ENCODE assay signal across 8 mouse cellular contexts in genomic region chr12:80060809-80061208, GRCm38 (mm10). TPM values are rescaled to one million over a fixed set of nuclear protein-coding genes. Genes with fewer than 3 reads are reported as not detected.
DNase-seq lines count a peak whose midpoint lies in the region; ATAC-seq and TF ChIP-seq lines count a peak whose summit lies in the region.

No protein-coding gene starts in this region.

- TF ChIP-seq CTCF in cerebellum, adult 2 months (IDR thresholded peaks at IDR 0.05; ENCODE audit: borderline replicate concordance, insufficient read depth, low read depth, low read length) = no peak

- H3K4me1 ChIP-seq in embryonic facial prominence, embryonic 15.5 days = peaks cover 38% of the 10 kb centered on the region
- H3K4me1 ChIP-seq in intestine, embryonic 16.5 days (ENCODE audit: control insufficient read depth, insufficient read depth, low read length) = peaks cover 42% of the 10 kb centered on the region
- H3K4me1 ChIP-seq in cerebellum, adult 2 months (ENCODE audit: control insufficient read depth, insufficient read depth, low read length) = no peaks in the 10 kb centered on the region

- H3K27ac ChIP-seq in embryonic facial prominence, embryonic 15.5 days (replicated peaks) = 0 out of 2 replicates have a peak overlapping the region, but pooled peaks have one; percentile 92
- peak overlapping the region; percentile 78; the same call in 1 of the 2 replicates for H3K27ac ChIP-seq in intestine, embryonic 16.5 days (ENCODE audit: low read length)
- no peak overlapping the region for H3K27ac ChIP-seq in cerebellum, adult 2 months (ENCODE audit: insufficient read depth, low read length)

- peak; percentile 15 for DNase-seq in embryo, embryonic 10.5 days (ENCODE audit: low spot score)
- no peak for DNase-seq in embryo, embryonic 9.5 days (ENCODE audit: extremely low spot score)
- no peak for DNase-seq in cerebellum, adult 11-12 months
- no peak for DNase-seq in cerebellum, adult 2 months
- DNase-seq in testis, postnatal 14 days (ENCODE audit: low spot score) = no peak

- no peak overlapping the region for H3K9ac ChIP-seq in embryonic facial prominence, embryonic 15.5 days
- peak overlapping the region; percentile 39; the same call in 1 of the 2 replicates for H3K9ac ChIP-seq in intestine, embryonic 16.5 days (ENCODE audit: low read depth, low read length)

- 68% methylated on average over 1 of the region's 1 CpGs for WGBS in embryonic facial prominence, embryonic 15.5 days
- 47% methylated on average over 1 of the region's 1 CpGs for WGBS in intestine, embryonic 16.5 days
- WGBS in cerebellum, adult 2 months = 90% methylated on average over 1 of the region's 1 CpGs

- ATAC-seq in embryonic facial prominence, embryonic 15.5 days (ENCODE audit: insufficient number of reproducible peaks, low FRiP score, low TSS enrichment, low read depth) = no peak
- peak; percentile 26 for ATAC-seq in intestine, embryonic 16.5 days
- ATAC-seq in megakaryocyte-erythroid progenitor cell, adult 5-6 weeks (replicated peaks; ENCODE audit: low FRiP score, low TSS enrichment, poor library complexity, severe bottlenecking) = peak; percentile 40; the same call in 1 of the 2 replicates

- no peak for TF ChIP-seq POLR2A in cerebellum, adult 2 months (IDR thresholded peaks at IDR 0.05; ENCODE audit: borderline replicate concordance, insufficient read depth, low read length)

- H3K27me3 ChIP-seq in embryonic facial prominence, embryonic 15.5 days = no peaks in the 10 kb centered on the region
- no peaks in the 10 kb centered on the region for H3K27me3 ChIP-seq in intestine, embryonic 16.5 days (replicated peaks; ENCODE audit: control insufficient read depth, insufficient read depth, low read length)
- H3K27me3 ChIP-seq in cerebellum, adult 2 months (ENCODE audit: control insufficient read depth, insufficient read depth, low read length) = no peaks in the 10 kb centered on the region

- H3K36me3 ChIP-seq in embryonic facial prominence, embryonic 15.5 days = no peaks in the 10 kb centered on the region
- H3K36me3 ChIP-seq in intestine, embryonic 16.5 days (ENCODE audit: control insufficient read depth, insufficient read depth, low read length) = no peaks in the 10 kb centered on the region

- H3K4me3 ChIP-seq in embryonic facial prominence, embryonic 15.5 days (replicated peaks) = no peak overlapping the region
- no peak overlapping the region for H3K4me3 ChIP-seq in intestine, embryonic 16.5 days (ENCODE audit: low read length)
- no peak overlapping the region for H3K4me3 ChIP-seq in cerebellum, adult 2 months (replicated peaks; ENCODE audit: insufficient read depth, low read depth, low read length)

- no peak overlapping the region for H3K4me2 ChIP-seq in embryonic facial prominence, embryonic 15.5 days (replicated peaks)
- H3K4me2 ChIP-seq in intestine, embryonic 16.5 days (ENCODE audit: low read depth, low read length) = no peak overlapping the region

- H3K9me3 ChIP-seq in embryonic facial prominence, embryonic 15.5 days (replicated peaks) = no peaks in the 10 kb centered on the region
- H3K9me3 ChIP-seq in intestine, embryonic 16.5 days (ENCODE audit: control insufficient read depth, low read length) = no peaks in the 10 kb centered on the region

RNA-seq across cellular contexts. Expression of gene Zfp36l1, which starts 52.0 kb away (rescaled TPM):
- 153 and 178 TPM in 2 replicates for polyA plus RNA-seq in embryonic facial prominence, embryonic 15.5 days (2015; fragmentation: Nextera tagmentation; extraction: Ambion mirVana)
- polyA plus RNA-seq in intestine, embryonic 16.5 days (2015; fragmentation: Nextera tagmentation; extraction: Ambion mirVana) = 79.7 and 89.1 TPM in 2 replicates
- total RNA-seq in megakaryocyte-erythroid progenitor cell, adult 5-6 weeks (2014; fragmentation: Nextera tagmentation) = 76.1 and 121 TPM in 2 replicates
- 12.4 and 18.5 TPM in 2 replicates for total RNA-seq in megakaryocyte-erythroid progenitor cell, adult 5-6 weeks (2017)
- polyA plus RNA-seq in cerebellum, adult 2 months (2012; rRNA removed) = 20.4 and 23.2 TPM in 2 replicates
